Mouse (Mus musculus) kidney, embryonic 15.5 days (tissue): ENCODE measurements around the gene Ccdc162. TPM values are rescaled to one million over a fixed set of nuclear protein-coding genes. Genes with fewer than 3 reads are reported as not detected.

ENCODE experiments used
- ATAC-seq: fragments of 200-750 bp; cut with Nextera tagmentation; replicated peaks from 2 replicates; pipeline ENCODE4 v1.8.0; 2017; ENCODE audit warnings: moderate TSS enrichment; ENCODE audit not compliant: low FRiP score
- H3K27ac ChIP-seq: fragments of 300-500 bp; sonication (generic); 2 replicates; pipeline ENCODE4 v1.5.1; 2015; ENCODE audit warnings: mild to moderate bottlenecking, inconsistent platforms
- H3K27me3 ChIP-seq: fragments of 300-500 bp; sonication (generic); 2 replicates; pipeline ENCODE4 v1.6.1; 2015; ENCODE audit warnings: inconsistent platforms
- H3K36me3 ChIP-seq: fragments of 300-500 bp; sonication (generic); 2 replicates; pipeline ENCODE4 v1.6.1; 2015; ENCODE audit warnings: inconsistent platforms
- H3K4me1 ChIP-seq: fragments of 300-500 bp; sonication (generic); 2 replicates; pipeline ENCODE4 v1.6.1; 2015; ENCODE audit warnings: inconsistent platforms
- H3K4me2 ChIP-seq: fragments of 300-500 bp; sonication (generic); 2 replicates; pipeline ENCODE4 v1.6.1; 2015; ENCODE audit warnings: moderate library complexity, mild to moderate bottlenecking, inconsistent platforms
- H3K4me3 ChIP-seq: fragments of 300-500 bp; sonication (generic); replicated peaks from 2 replicates; pipeline ENCODE4 v1.5.1; 2015; ENCODE audit warnings: mild to moderate bottlenecking, inconsistent platforms
- H3K9ac ChIP-seq: fragments of 300-500 bp; sonication (generic); 2 replicates; pipeline ENCODE4 v1.6.1; 2015; ENCODE audit warnings: mild to moderate bottlenecking, inconsistent platforms
- H3K9me3 ChIP-seq: fragments of 300-500 bp; sonication (generic); replicated peaks from 2 replicates; pipeline ENCODE4 v1.6.1; 2016; ENCODE audit warnings: inconsistent platforms
- WGBS: fragments of 180-500 bp; shearing (Covaris S2); methylation state at CpG from one replicate; pipeline ENCODE4 v1.1.7; 2015; ENCODE audit warnings: mixed read lengths; 5-methylcytosine and 5-hydroxymethylcytosine counted together
- polyA plus RNA-seq: library from polyadenylated mRNA; unstranded; fragments of >200 nt; fragmentation: Nextera tagmentation; extraction: Ambion mirVana; gene quantifications from 2 replicates; pipeline ENCODE4 v1.2.1, GENCODE M21; 2015

Ccdc162 gene
- polyA plus RNA-seq, 1 experiment from 2014 or later = 0.47 TPM

DNA sequence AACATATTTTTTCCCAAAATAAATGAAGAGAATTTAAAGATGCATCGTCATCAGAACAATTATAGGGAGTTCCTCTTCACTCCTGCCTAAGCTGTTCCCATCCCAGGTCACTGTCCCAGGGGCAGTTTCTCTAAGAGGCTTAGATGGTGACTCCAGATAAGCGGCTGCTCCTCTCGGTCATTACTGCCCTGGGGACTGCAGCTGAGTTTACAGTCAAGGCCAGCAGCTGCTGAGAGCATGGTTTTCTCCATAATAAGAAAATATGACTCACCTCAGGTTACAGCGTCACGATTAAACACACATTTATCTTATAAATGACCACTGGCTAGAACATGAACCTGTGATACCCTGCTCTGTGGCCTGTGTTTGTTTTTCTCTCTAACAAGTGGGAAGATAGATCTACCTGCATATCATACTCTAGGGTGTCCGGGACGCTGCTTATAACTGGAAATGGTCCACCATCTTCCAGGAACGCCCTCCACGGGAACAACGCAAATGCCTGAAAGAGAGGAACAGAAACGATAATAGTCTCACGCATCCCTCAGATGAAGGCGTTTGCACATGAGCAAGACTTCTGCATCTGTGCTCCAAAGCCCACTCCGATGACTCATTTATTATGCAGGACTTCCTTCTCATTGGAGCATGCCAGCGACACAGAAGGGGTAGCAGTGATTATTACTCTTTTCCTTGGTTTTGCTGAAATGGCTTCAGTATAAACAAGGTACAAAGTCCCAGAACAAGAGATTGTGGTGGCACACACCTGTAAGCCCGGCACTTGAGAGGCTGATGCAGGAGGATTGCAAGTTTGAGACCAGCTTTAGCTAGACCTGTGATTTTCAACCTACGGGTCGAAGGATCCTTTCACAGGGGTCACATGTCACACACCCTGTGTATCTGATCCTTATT is 129.2 kb downstream of the Ccdc162 start:
- H3K4me3 ChIP-seq = no peak overlapping the region
- H3K4me2 ChIP-seq = no peak overlapping the region
- no peak for ATAC-seq
- peaks cover 19% of the 10 kb centered on the region for H3K4me1 ChIP-seq
- 68% methylated on average over 18 of the region's 18 CpGs for WGBS
- H3K36me3 ChIP-seq = no peaks in the 10 kb centered on the region
- no peak overlapping the region for H3K27ac ChIP-seq
- no peaks in the 10 kb centered on the region for H3K27me3 ChIP-seq
- no peaks in the 10 kb centered on the region for H3K9me3 ChIP-seq
- H3K9ac ChIP-seq = no peak overlapping the region

- Histone ChIP-seq H3K27ac (peak overlapping the region; percentile 82), H3K4me1 (peaks cover 19% of the 10 kb centered on the region), H3K9ac (no peak overlapping the region), H3K4me3 (no peak overlapping the region), H3K36me3 (no peaks in the 10 kb centered on the region), H3K27me3 (no peaks in the 10 kb centered on the region), H3K9me3 (no peaks in the 10 kb centered on the region), H3K4me2 (no peak overlapping the region)
- whole genome bisulfite sequencing = 36% methylated on average over 6 of the region's 6 CpGs
- ATAC-seq = peak; percentile 80
Observed at GRCm38 (mm10) chr10:41583383-41583782, 133.1 kb downstream of the Ccdc162 start.

GRCm38 (mm10) chr10:41582901-41583361 is 133.5 kb downstream of the Ccdc162 start:
- 4% methylated on average over 4 of the region's 5 CpGs for WGBS
- Histone ChIP-seq H3K4me2 (no peak overlapping the region), H3K4me3 (no peak overlapping the region), H3K9ac (no peak overlapping the region), H3K36me3 (no peaks in the 10 kb centered on the region), H3K9me3 (no peaks in the 10 kb centered on the region), H3K27ac (peak overlapping the region; percentile 82), H3K4me1 (peaks cover 19% of the 10 kb centered on the region), H3K27me3 (no peaks in the 10 kb centered on the region)
- ATAC-seq = peak; percentile 89

DNA sequence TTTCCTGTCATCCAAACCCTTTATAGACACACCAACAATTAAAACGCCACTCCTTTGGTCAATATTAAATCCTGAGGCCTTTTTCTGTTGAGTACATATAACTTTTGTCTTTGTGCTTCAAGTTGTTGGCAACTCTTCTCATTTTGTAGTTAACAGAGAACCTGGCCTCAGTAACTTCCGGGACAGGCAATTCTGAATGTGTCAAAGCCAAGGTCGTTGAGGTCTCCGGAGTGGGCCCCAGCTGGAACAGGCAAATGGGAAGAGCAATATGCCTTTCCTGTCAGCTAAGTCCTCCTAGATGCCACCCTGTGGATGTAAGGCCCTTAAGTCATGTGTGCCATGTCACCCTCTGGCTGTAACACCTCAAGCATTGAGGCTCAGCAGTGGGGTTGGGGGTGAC is 136.0 kb downstream of the Ccdc162 start:
- H3K9ac ChIP-seq = no peak overlapping the region
- H3K4me1 ChIP-seq = peaks cover 21% of the 10 kb centered on the region
- no peaks in the 10 kb centered on the region for H3K9me3 ChIP-seq
- no peak overlapping the region for H3K27ac ChIP-seq
- H3K27me3 ChIP-seq = no peaks in the 10 kb centered on the region
- no peaks in the 10 kb centered on the region for H3K36me3 ChIP-seq
- no peak overlapping the region for H3K4me2 ChIP-seq
- no peak overlapping the region for H3K4me3 ChIP-seq
- no peak for ATAC-seq
- 62% methylated on average over 4 of the region's 4 CpGs for WGBS

GRCm38 (mm10) chr10:41578541-41578940 is 137.9 kb downstream of the Ccdc162 start:
- ATAC-seq = no peak
- Histone ChIP-seq H3K4me2 (no peak overlapping the region), H3K27me3 (no peaks in the 10 kb centered on the region), H3K4me1 (peaks cover 17% of the 10 kb centered on the region), H3K27ac (no peak overlapping the region), H3K9me3 (no peaks in the 10 kb centered on the region), H3K36me3 (no peaks in the 10 kb centered on the region), H3K9ac (no peak overlapping the region), H3K4me3 (no peak overlapping the region)
- WGBS = 21% methylated on average over 1 of the region's 1 CpGs

DNA sequence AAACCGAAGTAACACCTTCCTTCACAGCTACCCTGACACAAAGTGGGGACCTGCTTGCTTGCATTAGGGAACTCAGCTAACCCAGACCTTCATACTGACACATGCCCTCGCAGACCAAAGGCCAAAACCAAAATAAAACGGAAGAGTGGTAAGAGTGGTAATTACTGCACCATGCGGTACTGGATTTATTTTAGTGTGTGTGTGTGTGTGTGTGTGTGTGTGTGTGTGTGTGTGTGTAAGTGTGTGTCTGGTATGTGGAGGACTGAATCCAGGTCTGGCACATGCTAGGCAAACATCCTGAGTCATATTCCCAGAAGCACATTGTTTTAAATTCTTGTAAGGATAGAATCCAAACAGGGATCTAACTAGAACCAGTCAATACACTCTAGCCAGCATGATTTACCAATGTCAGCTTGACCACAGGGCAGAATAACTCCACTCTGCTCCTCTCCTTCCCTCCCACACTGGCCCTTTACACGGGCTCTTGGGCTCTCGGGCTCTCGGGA is 140.1 kb downstream of the Ccdc162 start:
- no peak for ATAC-seq
- H3K9me3 ChIP-seq = no peaks in the 10 kb centered on the region
- no peaks in the 10 kb centered on the region for H3K36me3 ChIP-seq
- no peaks in the 10 kb centered on the region for H3K27me3 ChIP-seq
- H3K9ac ChIP-seq = no peak overlapping the region
- H3K4me3 ChIP-seq = no peak overlapping the region
- WGBS = 55% methylated on average over 7 of the region's 7 CpGs
- H3K4me1 ChIP-seq = peaks cover 20% of the 10 kb centered on the region
- H3K27ac ChIP-seq = no peak overlapping the region
- no peak overlapping the region for H3K4me2 ChIP-seq

GRCm38 (mm10) chr10:41575451-41576327 is 140.7 kb downstream of the Ccdc162 start:
- Histone ChIP-seq H3K4me2 (no peak overlapping the region), H3K4me3 (no peak overlapping the region), H3K27me3 (no peaks in the 10 kb centered on the region), H3K9ac (no peak overlapping the region), H3K27ac (no peak overlapping the region), H3K36me3 (no peaks in the 10 kb centered on the region), H3K9me3 (no peaks in the 10 kb centered on the region), H3K4me1 (peaks cover 20% of the 10 kb centered on the region)
- ATAC-seq = 0 out of 2 replicates have a peak, but pooled peaks have one; percentile 7
- WGBS = 75% methylated on average over 8 of the region's 8 CpGs

DNA sequence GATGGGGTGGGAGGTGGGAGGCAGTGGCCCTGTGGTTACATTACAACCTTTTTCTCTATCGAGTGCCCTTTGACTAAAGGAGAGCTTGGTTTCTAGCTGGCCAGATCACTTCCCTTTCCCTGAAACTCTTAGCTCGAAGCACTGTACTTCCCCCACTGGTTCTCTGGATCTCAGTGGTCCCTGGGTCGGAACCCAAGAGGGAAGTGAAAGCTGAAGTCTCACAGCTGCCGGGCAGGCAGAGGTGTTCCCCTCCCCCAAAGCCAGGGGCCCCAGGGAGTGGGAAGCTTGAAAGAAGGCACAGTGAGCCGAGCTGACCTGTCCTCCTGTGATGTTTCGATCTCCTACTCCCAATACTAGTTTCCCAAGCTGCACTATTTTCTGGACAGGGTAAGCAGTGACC is 143.2 kb downstream of the Ccdc162 start:
- H3K9ac ChIP-seq = no peak overlapping the region
- no peak overlapping the region for H3K4me3 ChIP-seq
- no peaks in the 10 kb centered on the region for H3K27me3 ChIP-seq
- H3K27ac ChIP-seq = 0 out of 2 replicates have a peak overlapping the region, but pooled peaks have one; percentile 10
- H3K4me2 ChIP-seq = peak overlapping the region; percentile 40
- 15% methylated on average over 6 of the region's 6 CpGs for WGBS
- no peaks in the 10 kb centered on the region for H3K9me3 ChIP-seq
- ATAC-seq = peak; percentile 37; the same call in 1 of the 2 replicates
- H3K4me1 ChIP-seq = peaks cover 24% of the 10 kb centered on the region
- H3K36me3 ChIP-seq = no peaks in the 10 kb centered on the region

DNA sequence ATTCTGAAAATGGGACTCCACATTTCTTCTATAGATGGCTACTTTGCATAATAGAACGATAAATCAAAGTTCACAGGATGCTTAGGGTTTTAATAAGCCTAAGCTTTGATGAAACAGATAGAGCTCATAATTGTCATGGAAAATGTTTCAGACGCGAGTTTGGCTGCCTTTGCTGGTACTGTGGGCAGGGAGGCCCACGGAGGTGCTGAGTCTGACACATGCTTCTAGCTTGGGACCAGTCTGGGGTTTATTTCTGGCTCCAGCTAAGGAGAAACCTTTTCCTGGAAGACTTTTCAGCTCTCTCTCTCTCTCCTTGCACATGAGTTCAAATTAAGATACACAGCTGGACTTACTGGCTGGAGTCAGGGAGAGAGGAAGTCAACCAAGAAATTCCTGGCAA is 144.2 kb downstream of the Ccdc162 start:
- no peak overlapping the region for H3K4me2 ChIP-seq
- H3K9me3 ChIP-seq = no peaks in the 10 kb centered on the region
- H3K27me3 ChIP-seq = no peaks in the 10 kb centered on the region
- no peaks in the 10 kb centered on the region for H3K36me3 ChIP-seq
- no peak for ATAC-seq
- 75% methylated on average over 4 of the region's 4 CpGs for WGBS
- no peak overlapping the region for H3K27ac ChIP-seq
- H3K9ac ChIP-seq = no peak overlapping the region
- peaks cover 24% of the 10 kb centered on the region for H3K4me1 ChIP-seq
- no peak overlapping the region for H3K4me3 ChIP-seq

DNA sequence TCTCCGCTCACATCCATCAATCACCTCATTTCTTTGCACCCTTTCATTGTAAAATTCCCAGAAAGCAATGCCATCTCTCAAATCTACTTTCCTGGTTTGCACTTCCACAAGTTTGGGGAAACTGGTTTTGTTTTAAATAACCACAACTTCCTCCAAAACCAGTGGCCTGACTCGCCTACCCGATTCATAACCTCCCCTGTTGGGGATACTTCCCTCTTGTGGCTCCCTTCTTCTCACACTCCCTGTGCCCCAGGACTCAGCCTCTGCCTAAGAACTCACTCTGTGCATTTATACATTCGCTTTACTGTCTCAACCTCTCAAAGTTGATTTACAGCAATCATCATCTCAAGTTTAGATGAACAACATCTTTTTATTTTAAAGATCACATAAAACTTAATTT is 145.4 kb downstream of the Ccdc162 start:
- peaks cover 24% of the 10 kb centered on the region for H3K4me1 ChIP-seq
- H3K27me3 ChIP-seq = no peaks in the 10 kb centered on the region
- H3K9ac ChIP-seq = no peak overlapping the region
- H3K4me2 ChIP-seq = no peak overlapping the region
- no peaks in the 10 kb centered on the region for H3K9me3 ChIP-seq
- H3K4me3 ChIP-seq = no peak overlapping the region
- ATAC-seq = no peak
- WGBS = 77% methylated on average over 4 of the region's 4 CpGs
- no peak overlapping the region for H3K27ac ChIP-seq
- no peaks in the 10 kb centered on the region for H3K36me3 ChIP-seq

DNA sequence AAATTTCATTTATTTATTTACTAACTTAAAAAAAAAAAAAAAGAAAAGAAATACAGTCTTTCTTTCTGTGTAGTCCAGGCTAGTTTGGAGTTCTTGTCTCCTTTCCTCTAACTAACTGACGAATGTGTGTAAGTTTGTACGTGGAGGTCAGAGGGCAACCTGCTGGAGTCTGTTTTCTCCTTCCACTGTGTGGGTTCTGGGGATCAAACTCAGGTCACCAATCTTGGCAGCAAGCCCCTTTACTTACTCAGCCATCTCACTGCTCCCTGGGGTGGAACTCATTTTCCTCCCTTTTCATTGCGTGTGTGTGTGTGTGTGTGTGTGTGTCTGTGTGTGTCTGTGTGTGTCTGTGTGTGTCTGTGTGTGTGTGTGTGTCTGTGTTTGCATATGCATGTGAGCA is 148.1 kb downstream of the Ccdc162 start:
- peak; percentile 54; the same call in 1 of the 2 replicates for ATAC-seq
- no peaks in the 10 kb centered on the region for H3K9me3 ChIP-seq
- H3K4me3 ChIP-seq = no peak overlapping the region
- H3K27ac ChIP-seq = no peak overlapping the region
- H3K27me3 ChIP-seq = no peaks in the 10 kb centered on the region
- no peak overlapping the region for H3K9ac ChIP-seq
- no peak overlapping the region for H3K4me2 ChIP-seq
- H3K4me1 ChIP-seq = peaks cover 27% of the 10 kb centered on the region
- 15% methylated on average over 3 of the region's 3 CpGs for WGBS
- H3K36me3 ChIP-seq = no peaks in the 10 kb centered on the region

DNA sequence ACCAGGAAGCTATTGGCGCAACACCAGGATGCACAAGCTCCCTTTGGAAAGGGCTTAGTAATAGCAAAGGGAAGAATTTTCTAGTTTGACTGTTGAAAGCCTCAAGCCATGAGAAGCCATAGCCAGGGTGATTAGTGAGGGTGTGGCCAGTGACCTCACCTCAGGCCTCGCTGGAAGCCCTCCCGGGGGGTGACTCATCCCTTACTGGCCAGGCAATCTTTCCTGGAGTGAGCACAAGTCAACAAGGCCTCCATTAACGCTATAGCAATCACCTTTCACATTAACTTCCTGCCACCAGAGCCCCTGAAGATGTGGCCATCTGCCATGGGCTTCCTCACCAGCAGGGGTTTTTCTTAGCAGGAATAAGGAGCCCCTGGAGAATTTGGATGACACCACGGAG is 151.3 kb downstream of the Ccdc162 start:
- Histone ChIP-seq H3K9me3 (peaks cover 11% of the 10 kb centered on the region), H3K27ac (no peak overlapping the region), H3K4me1 (peaks cover 16% of the 10 kb centered on the region), H3K36me3 (no peaks in the 10 kb centered on the region), H3K4me2 (no peak overlapping the region), H3K9ac (no peak overlapping the region), H3K4me3 (no peak overlapping the region), H3K27me3 (no peaks in the 10 kb centered on the region)
- no peak for ATAC-seq
- WGBS = 25% methylated on average over 5 of the region's 5 CpGs
